Mouse (Mus musculus): ENCODE data around the gene Cdipt. TPM values are rescaled to one million over a fixed set of nuclear protein-coding genes. Genes with fewer than 3 reads are reported as not detected.

The Cdipt gene
- polyA plus RNA-seq (2012; rRNA removed): 307 and 318 TPM in 2 replicates

DNA sequence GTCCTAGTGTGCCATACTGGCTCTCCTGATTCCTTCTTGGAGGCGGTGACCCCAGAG, at the start of gene Cdipt:
TSS of gene Cdipt (plus strand) at position 22 of the 57 bp plus-strand sequence.

DNA sequence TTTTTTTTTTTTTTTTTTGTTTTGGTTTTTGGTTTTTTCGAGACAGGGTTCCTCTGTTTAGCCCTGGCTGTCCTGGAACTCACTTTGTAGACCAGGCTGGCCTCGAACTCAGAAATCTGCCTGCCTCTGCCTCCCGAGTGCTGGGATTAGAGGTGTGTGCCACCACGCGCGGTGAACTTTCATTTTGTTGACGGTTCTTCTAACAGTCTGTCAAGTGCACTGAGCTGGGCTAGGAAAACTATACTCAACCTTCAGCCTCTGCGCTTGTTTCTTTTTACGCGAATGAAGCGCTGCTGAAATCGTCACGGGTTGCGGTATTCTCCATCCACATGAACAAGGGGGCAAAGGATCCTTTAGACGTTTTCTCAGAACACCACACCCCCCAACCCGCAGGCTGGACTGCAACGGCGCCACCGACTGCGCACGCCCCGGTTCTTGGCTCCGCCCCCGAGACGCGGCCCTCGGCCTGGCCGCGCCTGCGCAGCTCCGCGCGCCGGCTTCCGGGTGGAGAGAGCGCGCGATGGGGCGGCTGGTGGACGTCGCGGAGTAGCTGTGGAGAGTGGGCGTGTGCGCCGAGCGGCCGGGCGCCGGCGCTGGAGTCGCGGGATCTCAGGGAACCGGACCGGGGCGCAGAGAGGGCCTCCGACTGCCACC, 47.2 kb upstream of the Cdipt start, which contains the start of gene Kctd13:
TSS of gene Kctd13 (plus strand) at position 496 of the 654 bp plus-strand sequence.

GRCm38 (mm10) chr7:126949403-126949792, 26.3 kb upstream of the Cdipt start, which contains the start of gene Asphd1:
Gene Asphd1 (minus strand): TSS chr7:126949582.

GRCm38 (mm10) chr7:126949793-126950646, 25.7 kb upstream of the Cdipt start, which contains the start of gene Sez6l2:
Gene Sez6l2 (plus strand): TSS chr7:126950563.

DNA sequence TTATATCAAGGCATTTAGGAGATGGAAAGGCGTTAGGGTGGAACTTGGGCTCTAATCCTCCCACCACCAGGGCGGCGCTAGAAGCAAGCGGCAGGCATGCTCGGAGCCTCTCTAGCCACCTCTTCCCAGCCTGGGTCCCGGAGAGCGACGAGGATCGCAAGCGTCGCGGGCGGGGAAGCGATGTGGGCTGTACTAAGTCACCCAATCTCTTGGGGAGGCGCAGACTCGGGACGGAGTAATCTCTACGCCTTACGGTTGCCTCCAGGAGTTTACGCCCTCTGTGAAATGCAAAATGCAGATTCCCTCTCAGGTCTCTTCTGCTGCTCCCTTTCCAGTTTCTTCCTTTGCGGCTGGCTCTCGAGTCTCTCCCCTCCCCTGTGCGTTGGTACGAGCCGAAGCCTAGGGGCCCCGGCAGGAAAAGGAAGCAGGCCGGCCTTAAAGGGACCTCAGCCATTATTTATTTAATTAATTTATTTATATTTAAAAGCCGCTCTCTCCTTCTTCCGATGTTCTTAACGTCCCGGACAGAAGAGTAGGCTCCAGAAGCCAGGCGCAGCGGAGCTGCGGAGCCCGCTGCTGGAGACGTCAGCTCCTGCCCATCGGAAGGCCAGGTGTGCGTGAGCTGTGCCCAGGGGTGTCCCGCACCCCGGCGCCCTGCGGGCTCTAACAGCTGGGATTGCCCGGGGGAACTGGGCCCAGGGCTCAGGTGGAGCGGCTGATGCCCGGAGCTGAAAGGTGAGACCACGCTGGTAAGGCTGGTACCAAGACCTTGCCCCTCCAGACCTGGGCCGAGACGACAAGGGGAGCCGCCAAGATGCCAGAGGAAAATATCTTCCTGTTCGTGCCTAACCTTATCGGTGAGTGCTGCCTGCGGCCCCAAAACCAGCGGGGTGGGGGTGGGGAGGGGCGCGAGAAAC, 494 bp downstream of the Cdipt start, which contains the start of gene Cdiptos:
TSS of gene Cdiptos (minus strand) at position 149 of the 917 bp plus-strand sequence.

GRCm38 (mm10) chr7:127014320-127014719, 38.6 kb downstream of the Cdipt start, which contains the start of gene Mvp:
Gene Mvp (minus strand): TSS chr7:127014621.

DNA sequence TGATC, 40.6 kb downstream of the Cdipt start, which contains the start of gene Pagr1b:
TSS of gene Pagr1b (minus strand) at position 4 of the 5 bp plus-strand sequence.

GRCm38 (mm10) chr7:127016971-127017949, 41.5 kb downstream of the Cdipt start, which contains the start of gene Pagr1a:
Gene Pagr1a (minus strand): TSS chr7:127017352.

GRCm38 (mm10) chr7:127020901-127021562, 45.3 kb downstream of the Cdipt start, which contains the start of the genes Gm42742 and Prrt2:
Gene Gm42742 (minus strand): TSS chr7:127021097.
Gene Prrt2 (minus strand): TSS chr7:127021211.

DNA sequence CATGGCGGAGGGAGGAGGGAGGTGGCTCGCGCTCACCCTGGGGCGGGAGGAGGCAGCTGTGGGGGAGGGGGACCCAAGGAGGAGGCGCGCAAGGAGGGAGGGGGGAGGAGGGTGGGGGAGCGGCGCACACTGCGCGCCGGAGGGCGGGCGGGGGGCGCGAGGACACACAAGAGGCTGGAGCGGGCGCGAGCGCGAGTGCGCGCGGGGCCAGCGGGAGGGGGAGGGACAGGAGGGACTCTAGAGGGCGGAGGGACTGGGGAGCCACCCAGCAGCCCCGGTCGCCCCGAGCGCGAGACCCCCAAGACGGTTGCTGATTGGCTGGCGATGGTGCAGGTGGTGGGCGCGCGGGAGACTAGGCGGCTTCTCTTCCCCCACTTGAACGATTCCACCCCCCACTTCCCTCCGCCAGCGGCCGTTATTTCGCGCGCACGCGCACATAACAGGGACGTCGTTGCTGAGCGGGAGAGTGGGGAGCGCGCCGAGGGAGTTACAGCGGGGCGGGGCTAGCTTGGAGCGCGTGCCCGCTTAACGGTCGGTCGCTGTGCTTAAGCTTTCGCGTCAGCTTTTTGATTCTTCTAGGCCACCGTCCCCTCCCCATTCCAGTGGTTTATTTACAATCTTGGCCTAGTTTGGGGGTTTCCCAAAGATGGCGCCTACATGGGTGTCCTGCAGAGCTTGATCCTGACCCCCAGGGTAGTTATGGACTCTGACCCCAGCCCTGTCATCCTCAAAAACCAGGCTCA, 51.4 kb downstream of the Cdipt start, which contains the start of gene Maz:
TSS of gene Maz (minus strand) at position 54 of the 743 bp plus-strand sequence.

Other genes starting within 250 kb of the Cdipt start
- 270 and 291 TPM in 2 replicates for gene Mapk3, start 216.3 kb upstream of the Cdipt start, polyA plus RNA-seq (2012; rRNA removed)
- 16.7 and 25.4 TPM in 2 replicates for gene Gdpd3, start 209.6 kb upstream of the Cdipt start, polyA plus RNA-seq (2012; rRNA removed)
- 456 and 506 TPM in 2 replicates for gene Ypel3, start 199.0 kb upstream of the Cdipt start, polyA plus RNA-seq (2012; rRNA removed)
- gene Tbx6, start 194.4 kb upstream of the Cdipt start, polyA plus RNA-seq (2012; rRNA removed): 3.5 and 5.3 TPM in 2 replicates
- gene Ppp4c, start 183.4 kb upstream of the Cdipt start, polyA plus RNA-seq (2012; rRNA removed): 245 and 279 TPM in 2 replicates
- 8.3 and 9.0 TPM in 2 replicates for gene Fam57b, start 178.2 kb upstream of the Cdipt start, polyA plus RNA-seq (2012; rRNA removed)
- not detected in 2 replicates for gene 4930451I11Rik, start 144.3 kb upstream of the Cdipt start, polyA plus RNA-seq (2012; rRNA removed)
- gene Doc2a, start 128.5 kb upstream of the Cdipt start, polyA plus RNA-seq (2012; rRNA removed): 0.12 and 0.45 TPM in 2 replicates
- 11.2 and 13.2 TPM in 2 replicates for gene Hirip3, start 113.9 kb upstream of the Cdipt start, polyA plus RNA-seq (2012; rRNA removed)
- gene Ino80e, start 113.5 kb upstream of the Cdipt start, polyA plus RNA-seq (2012; rRNA removed): 82.1 and 86.8 TPM in 2 replicates
- gene Taok2, start 91.2 kb upstream of the Cdipt start, polyA plus RNA-seq (2012; rRNA removed): 167 and 168 TPM in 2 replicates
- 86.4 and 116 TPM in 2 replicates for gene Tmem219, start 53.0 kb upstream of the Cdipt start, polyA plus RNA-seq (2012; rRNA removed)
- 44.3 and 45.2 TPM in 2 replicates for gene Kctd13, start 47.0 kb upstream of the Cdipt start, polyA plus RNA-seq (2012; rRNA removed)
- 0.18 and 0.73 TPM in 2 replicates for gene Asphd1, start 26.3 kb upstream of the Cdipt start, polyA plus RNA-seq (2012; rRNA removed)
- gene Sez6l2, start 25.4 kb upstream of the Cdipt start, polyA plus RNA-seq (2012; rRNA removed): 12.3 and 14.6 TPM in 2 replicates
- 2.1 and 2.2 TPM in 2 replicates for gene Cdiptos, start 184 bp downstream of the Cdipt start, polyA plus RNA-seq (2012; rRNA removed)
- 82.1 and 99.8 TPM in 2 replicates for gene Mvp, start 38.7 kb downstream of the Cdipt start, polyA plus RNA-seq (2012; rRNA removed)
- 2.2 and 4.7 TPM in 2 replicates for gene Pagr1b, start 40.6 kb downstream of the Cdipt start, polyA plus RNA-seq (2012; rRNA removed)
- 1.3 and 3.5 TPM in 2 replicates for gene Pagr1a, start 41.4 kb downstream of the Cdipt start, polyA plus RNA-seq (2012; rRNA removed)
- gene Gm42742, start 45.2 kb downstream of the Cdipt start, polyA plus RNA-seq (2012; rRNA removed): 60.7 and 61.9 TPM in 2 replicates
- gene Prrt2, start 45.3 kb downstream of the Cdipt start, polyA plus RNA-seq (2012; rRNA removed): 20.6 and 34.9 TPM in 2 replicates
- gene Maz, start 51.1 kb downstream of the Cdipt start, polyA plus RNA-seq (2012; rRNA removed): 393 and 433 TPM in 2 replicates
- 6.5 and 11.3 TPM in 2 replicates for gene Kif22, start 66.6 kb downstream of the Cdipt start, polyA plus RNA-seq (2012; rRNA removed)
- gene Zg16, start 111.4 kb downstream of the Cdipt start, polyA plus RNA-seq (2012; rRNA removed): 4.6 and 8.5 TPM in 2 replicates
- gene AI467606, start 115.4 kb downstream of the Cdipt start, polyA plus RNA-seq (2012; rRNA removed): 31.3 and 37.2 TPM in 2 replicates
- gene Qprt, start 146.3 kb downstream of the Cdipt start, polyA plus RNA-seq (2012; rRNA removed): 2.5 and 3.0 TPM in 2 replicates
- gene Spn, start 161.9 kb downstream of the Cdipt start, polyA plus RNA-seq (2012; rRNA removed): 2.0 and 2.2 TPM in 2 replicates
- gene Cd2bp2, start 220.1 kb downstream of the Cdipt start, polyA plus RNA-seq (2012; rRNA removed): 22.5 and 27.3 TPM in 2 replicates
- 37.8 and 46.0 TPM in 2 replicates for gene Tbc1d10b, start 232.6 kb downstream of the Cdipt start, polyA plus RNA-seq (2012; rRNA removed)
- 0.89 and 1.2 TPM in 2 replicates for gene Mylpf, start 233.0 kb downstream of the Cdipt start, polyA plus RNA-seq (2012; rRNA removed)